Mouse (Mus musculus) cerebellum, adult 2 months (tissue): Measurements from ENCODE around the gene Tmem52b.

Source experiments
- CTCF ChIP-seq: fragments of 200-500 bp; IDR thresholded peaks from 2 replicates; pipeline ENCODE4 v1.5.1; 2011; ENCODE audit warnings: low read depth, mild to moderate bottlenecking, control low read depth, low read length, moderate library complexity, borderline replicate concordance; ENCODE audit not compliant: insufficient read depth
- POLR2A ChIP-seq: fragments of 200-500 bp; IDR thresholded peaks from 2 replicates; pipeline ENCODE4 v1.6.1; 2011; ENCODE audit warnings: low read length, control low read depth, borderline replicate concordance; ENCODE audit not compliant: insufficient read depth

DNA sequence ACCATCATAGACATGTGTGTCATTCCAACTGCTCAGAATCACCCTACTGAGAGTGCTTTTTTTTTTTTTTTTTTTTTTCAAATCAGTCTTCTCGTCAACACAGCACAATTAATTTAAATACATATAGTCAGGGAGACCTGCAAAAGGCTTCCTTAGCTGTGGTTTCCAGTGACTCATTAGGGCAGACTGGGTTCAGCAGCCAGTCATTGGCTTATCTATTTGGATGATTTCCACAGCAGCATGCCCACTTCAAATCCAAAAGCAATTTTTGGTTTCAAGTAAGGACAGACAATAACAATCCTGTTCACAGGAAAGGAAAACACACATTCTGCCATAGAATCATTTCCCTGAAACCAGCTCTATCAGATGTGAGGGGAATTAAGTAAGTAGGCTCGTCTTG lies 2.0 kb downstream of the Tmem52b start:
- no peak for TF ChIP-seq CTCF
- TF ChIP-seq POLR2A: no peak
